Mouse (Mus musculus) left cerebral cortex, adult 9 months (tissue): ENCODE results near the gene Gatb.
"Not testable (repeated sequence)": the region's sequence is repeated elsewhere in the genome, so short reads cannot be mapped to it uniquely, and the experiment has no call there.

Experiments
- DNase-seq, 2 experiments: peaks; one replicate each; pipeline ENCODE4 v3.0.0; 2022; ENCODE audit warnings: low spot score in 2 of 2

Gatb gene

GRCm38 (mm10) chr3:85573864-85574830 lies at the start of gene Gatb:
Gene Gatb (plus strand): TSS chr3:85574119.
- peak; percentile 96 to 99 for DNase-seq

GRCm38 (mm10) chr3:85530601-85531161 lies 43.2 kb upstream of the Gatb start:
- DNase-seq, result peak; percentile 52 to 68

- no peak for DNase-seq
Observed at GRCm38 (mm10) chr3:85532376-85532775, 41.5 kb upstream of the Gatb start.

GRCm38 (mm10) chr3:85535042-85535441 lies 38.9 kb upstream of the Gatb start:
- DNase-seq, result peak in 1 of 2 experiments; percentile 19

- DNase-seq, result no peak
Observed at GRCm38 (mm10) chr3:85535621-85536520, 38.0 kb upstream of the Gatb start.

- no peak for DNase-seq
Observed at GRCm38 (mm10) chr3:85542765-85543164, 31.2 kb upstream of the Gatb start.

- DNase-seq, result no peak
Observed at GRCm38 (mm10) chr3:85543652-85544051, 30.3 kb upstream of the Gatb start.

- no peak for DNase-seq
Observed at GRCm38 (mm10) chr3:85550312-85550711, 23.6 kb upstream of the Gatb start.

GRCm38 (mm10) chr3:85551352-85551751 lies 22.6 kb upstream of the Gatb start:
- no peak for DNase-seq

- peak; percentile 59 to 67 for DNase-seq
Observed at GRCm38 (mm10) chr3:85553731-85554277, 20.1 kb upstream of the Gatb start.

- no peak for DNase-seq
Observed at GRCm38 (mm10) chr3:85564603-85565002, 9.3 kb upstream of the Gatb start.

GRCm38 (mm10) chr3:85571276-85571675 lies 2.6 kb upstream of the Gatb start:
- peak; percentile 66 to 87 for DNase-seq

GRCm38 (mm10) chr3:85572502-85572901 lies 1.4 kb upstream of the Gatb start:
- DNase-seq, result not testable (repeated sequence)

GRCm38 (mm10) chr3:85573216-85573863 lies 579 bp upstream of the Gatb start:
- DNase-seq, result no peak

- no peak for DNase-seq
Observed at GRCm38 (mm10) chr3:85582726-85583125, 8.8 kb downstream of the Gatb start.

- DNase-seq, result no peak
Observed at GRCm38 (mm10) chr3:85583194-85583593, 9.3 kb downstream of the Gatb start.

- DNase-seq, result no peak
Observed at GRCm38 (mm10) chr3:85584966-85585365, 11.0 kb downstream of the Gatb start.

GRCm38 (mm10) chr3:85588701-85589100 lies 14.8 kb downstream of the Gatb start:
- no peak for DNase-seq

- no peak for DNase-seq
Observed at GRCm38 (mm10) chr3:85590090-85590754, 16.3 kb downstream of the Gatb start.

GRCm38 (mm10) chr3:85592067-85592466 lies 18.1 kb downstream of the Gatb start:
- DNase-seq, result no peak
